Mouse (Mus musculus) cortical plate, adult 2 months (tissue): ENCODE data around the gene Map10. TPM values are rescaled to one million over a fixed set of nuclear protein-coding genes. Genes with fewer than 3 reads are reported as not detected.

ENCODE experiments used
- H3K27ac ChIP-seq: fragments of 200-500 bp; 2 replicates; pipeline ENCODE4 v1.5.1; 2012; ENCODE audit warnings: low read length, control low read depth, inconsistent platforms; ENCODE audit not compliant: insufficient read depth
- H3K4me1 ChIP-seq: fragments of 200-500 bp; 2 replicates; pipeline ENCODE4 v1.6.1; 2011; ENCODE audit warnings: low read length; ENCODE audit not compliant: control insufficient read depth, insufficient read depth
- H3K4me3 ChIP-seq: fragments of 200-500 bp; 2 replicates; pipeline ENCODE4 v1.5.1; 2011; ENCODE audit warnings: mild to moderate bottlenecking, low read length, control low read depth; ENCODE audit not compliant: insufficient read depth
- CTCF ChIP-seq: fragments of 200-500 bp; IDR thresholded peaks from 2 replicates; pipeline ENCODE4 v1.5.1; 2011; ENCODE audit warnings: mild to moderate bottlenecking, control low read depth, low read length; ENCODE audit not compliant: insufficient read depth; ENCODE audit errors: extremely low read depth
- POLR2A ChIP-seq: fragments of 200-500 bp; IDR thresholded peaks from 2 replicates; pipeline ENCODE4 v1.6.1; 2011; ENCODE audit warnings: mild to moderate bottlenecking, low read length, control low read depth; ENCODE audit not compliant: insufficient read depth; ENCODE audit errors: extremely low read depth
- polyA plus RNA-seq: library from polyadenylated mRNA; depleted of rRNA; stranded (reverse); fragments of >200 nt; gene quantifications from 2 replicates; pipeline ENCODE4 v1.2.3, GENCODE M21; 2012; rRNA removed

Map10 gene
- polyA plus RNA-seq, result 2.1 and 2.5 TPM in 2 replicates

DNA sequence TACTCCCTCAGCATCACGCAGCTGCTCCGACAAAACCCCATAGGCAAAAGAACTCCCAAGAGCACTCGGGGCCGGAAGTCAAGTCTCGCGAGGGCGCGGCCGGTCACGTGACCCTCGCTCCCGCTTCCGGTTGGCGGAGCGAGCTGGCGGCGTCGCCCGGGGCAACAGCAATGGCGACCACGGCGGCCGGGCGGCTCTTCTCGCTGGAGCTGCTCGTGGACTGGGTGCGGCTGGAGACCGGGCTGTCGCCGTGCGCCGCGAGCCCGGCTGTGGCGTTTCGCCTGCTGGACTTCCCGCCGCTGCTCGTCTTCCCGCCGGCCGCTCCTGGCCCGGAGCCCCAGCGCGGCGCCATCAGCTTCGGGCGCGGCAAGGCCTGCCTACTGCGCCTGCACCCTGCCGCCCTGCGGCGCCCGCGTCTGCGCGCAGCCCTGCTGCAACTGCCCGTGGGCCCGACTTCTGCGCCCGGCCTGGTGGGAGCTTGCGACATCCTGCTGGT, at the start of gene Map10:
Gene Map10, plus strand, starts transcription at position 119 of the 496 bp plus-strand sequence.
- no peak for TF ChIP-seq CTCF
- TF ChIP-seq POLR2A, result peak; percentile 48; the same call in 1 of the 2 replicates
- H3K4me3 ChIP-seq, result peak within 1 kb of the TSS; percentile 36
- peak within 1 kb of the TSS; percentile 36; the same call in 1 of the 2 replicates for H3K27ac ChIP-seq
- H3K4me1 ChIP-seq, result no peaks in the 10 kb centered on the region

DNA sequence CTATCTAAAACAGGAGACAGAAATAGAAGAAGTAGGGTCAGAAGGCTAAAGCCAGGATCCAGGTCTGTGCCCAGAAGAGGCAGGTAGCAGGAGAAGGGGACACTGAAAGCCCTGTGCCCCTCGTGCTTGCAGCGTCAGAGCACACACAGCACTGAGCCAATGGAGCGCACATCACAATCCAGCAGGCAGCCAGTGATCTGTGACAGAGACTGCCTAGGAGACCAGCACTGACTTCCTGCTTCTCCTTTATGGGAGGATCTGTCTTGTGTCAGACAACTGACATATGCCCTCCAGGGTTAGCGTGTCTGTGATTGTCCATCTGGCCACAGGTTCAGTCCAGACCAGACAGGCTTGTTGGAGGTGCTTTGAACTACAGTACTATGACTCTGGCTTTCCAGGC, 49.3 kb upstream of the Map10 start:
- TF ChIP-seq CTCF (no peak), POLR2A (no peak)
- H3K4me1 ChIP-seq, result no peaks in the 10 kb centered on the region
- H3K27ac ChIP-seq, result no peak overlapping the region
- H3K4me3 ChIP-seq, result no peak overlapping the region

DNA sequence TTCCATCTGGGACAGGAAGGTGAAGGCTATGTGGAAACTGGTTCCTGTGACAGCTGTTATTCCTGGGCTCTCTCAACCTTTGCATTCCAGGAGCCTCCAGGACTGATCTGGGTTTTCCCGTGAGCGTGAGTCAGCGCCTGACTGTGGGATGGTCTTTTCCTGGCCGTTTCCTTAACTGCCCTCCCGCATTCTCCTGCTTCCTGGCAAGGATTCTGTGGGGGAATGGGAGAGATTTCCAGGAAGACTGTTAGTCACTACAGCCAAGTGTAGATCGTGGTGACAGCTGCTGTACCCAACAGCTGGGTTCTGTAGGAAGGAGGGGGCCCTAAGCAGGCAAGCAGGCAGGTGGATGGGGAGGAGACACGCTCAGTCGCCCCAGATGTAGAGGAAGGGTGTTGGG, 45.3 kb upstream of the Map10 start:
- H3K4me1 ChIP-seq, result no peaks in the 10 kb centered on the region
- TF ChIP-seq POLR2A, result no peak
- TF ChIP-seq CTCF, result no peak
- H3K27ac ChIP-seq, result no peak overlapping the region
- H3K4me3 ChIP-seq, result no peak overlapping the region

DNA sequence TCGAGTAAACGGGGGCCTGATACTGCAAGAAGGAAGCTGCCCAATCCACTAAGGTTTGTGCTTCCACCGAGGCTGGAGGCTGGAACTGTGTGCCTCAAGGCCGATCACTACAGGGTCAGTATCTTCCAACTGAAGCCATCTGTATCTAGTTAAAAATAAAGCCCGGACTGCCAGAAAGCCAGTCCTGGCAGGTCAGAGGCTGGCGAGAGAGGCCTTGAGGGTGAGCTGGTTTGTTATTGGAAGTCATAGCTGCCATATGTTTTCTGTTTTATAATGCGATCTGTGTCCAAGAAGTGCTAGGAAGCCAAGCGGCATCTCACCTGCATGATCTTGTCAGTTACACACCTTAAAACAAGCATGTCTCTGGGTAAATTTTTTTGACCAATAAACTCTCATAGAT, 43.2 kb upstream of the Map10 start:
- Histone ChIP-seq H3K27ac (no peak overlapping the region), H3K4me1 (no peaks in the 10 kb centered on the region), H3K4me3 (no peak overlapping the region)
- TF ChIP-seq POLR2A (no peak), CTCF (no peak)

DNA sequence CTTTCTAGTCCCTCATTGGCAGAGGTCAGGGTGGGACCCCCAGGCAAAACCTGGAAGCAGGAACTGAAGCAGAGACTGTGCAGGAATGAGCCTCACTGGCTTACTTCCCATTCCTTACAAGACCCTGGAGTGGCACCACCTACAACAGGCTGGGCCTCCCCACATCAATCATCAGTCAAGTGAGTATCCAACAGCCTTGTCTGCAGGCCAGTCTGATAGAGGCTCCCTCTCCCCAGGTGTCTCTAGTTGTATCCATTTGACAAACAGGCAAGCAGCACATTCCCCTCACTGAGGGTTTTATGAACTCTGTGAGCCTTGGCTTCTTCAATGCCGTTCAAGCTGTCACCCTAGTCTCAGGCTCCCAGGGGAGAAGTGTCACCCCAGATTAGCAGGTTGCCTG, 40.8 kb upstream of the Map10 start:
- Histone ChIP-seq H3K27ac (no peak overlapping the region), H3K4me3 (no peak overlapping the region), H3K4me1 (no peaks in the 10 kb centered on the region)
- TF ChIP-seq POLR2A, result no peak
- TF ChIP-seq CTCF, result no peak

DNA sequence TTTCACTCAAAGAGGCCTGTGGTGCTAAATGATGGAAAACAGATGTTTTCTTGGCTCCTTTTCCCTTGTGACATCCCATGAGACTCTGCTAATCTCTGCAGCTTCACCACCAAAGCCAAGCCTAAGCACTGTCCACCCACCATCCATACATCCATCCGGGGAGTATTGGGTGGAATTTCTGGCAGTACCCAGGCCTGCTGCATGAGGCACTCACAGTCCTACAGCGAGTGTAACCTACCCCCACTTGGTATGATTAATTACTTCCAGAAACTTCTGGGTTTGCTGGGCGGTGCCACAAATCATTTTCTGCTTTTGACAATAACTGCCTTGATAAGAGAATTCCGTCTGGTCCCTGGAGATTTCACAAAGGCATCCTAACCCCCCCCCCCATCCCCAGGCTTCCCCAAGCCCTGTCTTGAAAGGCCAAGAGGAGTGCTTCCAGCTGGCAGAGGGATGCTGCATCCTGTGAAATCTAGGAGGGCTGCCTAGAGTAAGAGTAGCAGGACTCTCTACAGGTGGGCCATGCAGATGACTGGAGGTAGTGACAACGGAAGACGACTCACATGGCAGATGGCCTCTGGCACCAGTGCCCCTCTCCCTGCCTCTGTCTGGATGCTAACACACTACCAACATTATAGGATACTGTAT, 31.1 kb upstream of the Map10 start:
- Histone ChIP-seq H3K4me1 (0 out of 2 replicates have a peak, but pooled peaks cover 2% of the 10 kb centered on the region), H3K4me3 (no peak overlapping the region)
- TF ChIP-seq CTCF (no peak), POLR2A (no peak)

DNA sequence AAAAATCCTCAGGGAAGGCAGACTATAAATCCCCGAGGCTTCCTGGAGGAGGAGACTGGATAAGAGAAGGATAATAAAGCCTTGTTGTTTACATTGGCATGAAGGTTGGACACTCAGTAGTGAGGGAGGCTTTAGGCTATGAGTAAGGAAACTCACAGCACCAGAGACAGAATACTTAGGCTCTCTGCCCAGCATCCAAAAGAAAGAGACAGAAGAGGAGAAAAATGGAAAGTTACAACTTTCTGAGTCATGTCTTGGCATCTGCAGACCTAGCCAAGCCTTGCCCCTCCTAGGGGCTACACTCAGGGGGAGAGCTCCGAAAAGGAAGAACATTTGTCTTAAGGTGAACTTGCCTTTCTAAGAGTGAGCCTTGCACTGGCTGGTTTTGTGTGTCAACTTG, 30.0 kb upstream of the Map10 start:
- Histone ChIP-seq H3K27ac (no peak overlapping the region), H3K4me1 (0 out of 2 replicates have a peak, but pooled peaks cover 2% of the 10 kb centered on the region), H3K4me3 (no peak overlapping the region)
- TF ChIP-seq CTCF (no peak), POLR2A (no peak)

More for the DNA sequence above, 31.1 kb upstream of the Map10 start:
- no peak overlapping the region for H3K27ac ChIP-seq

DNA sequence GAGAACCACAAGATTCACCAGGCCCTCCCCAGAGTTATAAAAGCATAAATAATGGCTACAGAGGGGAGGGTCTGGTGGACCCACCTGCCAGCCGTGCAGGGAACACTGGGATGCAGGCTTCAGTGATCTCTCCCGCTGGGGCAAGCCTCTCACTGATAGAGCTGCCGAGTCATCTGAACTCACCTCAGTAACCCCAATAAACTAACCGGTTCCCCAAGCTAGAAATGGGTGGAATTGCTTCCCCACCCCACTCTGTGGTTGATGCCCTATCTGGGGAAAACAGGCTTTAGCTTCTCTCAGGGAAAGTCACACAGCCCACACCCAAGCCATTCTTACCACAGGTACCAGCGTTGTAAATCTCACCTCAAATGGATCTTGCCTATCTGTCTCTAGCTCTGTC, 28.9 kb upstream of the Map10 start:
- no peak overlapping the region for H3K27ac ChIP-seq
- TF ChIP-seq CTCF (no peak), POLR2A (no peak)
- H3K4me1 ChIP-seq, result 0 out of 2 replicates have a peak, but pooled peaks cover 2% of the 10 kb centered on the region
- no peak overlapping the region for H3K4me3 ChIP-seq

DNA sequence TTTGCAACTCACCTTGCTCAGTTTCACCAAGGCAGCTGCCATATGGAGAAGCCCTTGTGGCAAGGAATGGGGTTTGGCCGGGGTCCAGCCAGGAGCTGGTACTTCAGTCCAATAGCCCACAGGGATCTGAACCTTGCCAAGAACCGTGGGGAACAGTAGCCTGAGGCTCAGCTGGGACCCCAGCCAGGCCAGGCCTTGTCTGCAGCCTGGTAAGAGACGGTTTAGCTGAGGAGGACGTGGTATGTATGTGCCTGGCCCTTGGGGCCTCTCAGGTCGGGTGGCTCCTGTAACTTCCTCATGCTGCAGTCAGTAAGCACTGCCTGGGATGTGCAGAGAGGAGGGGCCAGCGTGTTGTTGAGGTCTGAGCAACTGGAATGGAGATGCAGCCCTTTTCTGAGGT, 27.8 kb upstream of the Map10 start:
- TF ChIP-seq POLR2A (no peak), CTCF (no peak)
- 0 out of 2 replicates have a peak, but pooled peaks cover 2% of the 10 kb centered on the region for H3K4me1 ChIP-seq

More for the DNA sequence above, 27.8 kb upstream of the Map10 start:
- Histone ChIP-seq H3K4me3 (no peak overlapping the region), H3K27ac (no peak overlapping the region)
